Mouse (Mus musculus): Measurements from ENCODE around the gene Ugt1a8. TPM values are rescaled to one million over a fixed set of nuclear protein-coding genes. Genes with fewer than 3 reads are reported as not detected.

Gene Ugt1a8
- polyA plus RNA-seq, 1 experiment: not detected

GRCm38 (mm10) chr1:88217144-88217543, 129.5 kb downstream of the Ugt1a8 start:
- Histone ChIP-seq H3ac (ENCODE audit: control insufficient read depth, insufficient read length, low read depth) (no peak overlapping the region), H3K4me3 (ENCODE audit: insufficient read depth, poor library complexity, severe bottlenecking) (no peak overlapping the region), H3K27me3 (ENCODE audit: control insufficient read depth, insufficient read depth, insufficient read length) (peaks cover 3% of the 10 kb centered on the region), H3K36me3 (ENCODE audit: control insufficient read depth, insufficient read depth) (no peaks in the 10 kb centered on the region), H3K79me3 (ENCODE audit: low read depth) (no peaks in the 10 kb centered on the region), H3K79me2 (ENCODE audit: control insufficient read depth, insufficient read depth) (no peaks in the 10 kb centered on the region)
- TF ChIP-seq MYOG (IDR thresholded peaks at IDR 0.05; ENCODE audit: control insufficient read depth, extremely low read depth, insufficient read length) (no peak), MAX (IDR thresholded peaks at IDR 0.05) (no peak), MYOD1 (IDR thresholded peaks at IDR 0.05; ENCODE audit: control insufficient read depth, insufficient read length, low read depth) (no peak), CTCF (IDR thresholded peaks at IDR 0.05; ENCODE audit: control insufficient read depth, insufficient read depth, insufficient read length) (no peak), CEBPB (IDR thresholded peaks at IDR 0.05; ENCODE audit: low read depth) (no peak), USF1 (IDR thresholded peaks at IDR 0.05; ENCODE audit: low read depth) (no peak)

- Histone ChIP-seq H3K79me2 (ENCODE audit: control insufficient read depth, insufficient read depth) (no peaks in the 10 kb centered on the region), H3K27me3 (ENCODE audit: control insufficient read depth, insufficient read depth, insufficient read length) (peaks cover 3% of the 10 kb centered on the region), H3K36me3 (ENCODE audit: control insufficient read depth, insufficient read depth) (no peaks in the 10 kb centered on the region), H3K79me3 (ENCODE audit: low read depth) (no peaks in the 10 kb centered on the region), H3K4me3 (ENCODE audit: insufficient read depth, poor library complexity, severe bottlenecking) (no peak overlapping the region), H3ac (ENCODE audit: control insufficient read depth, insufficient read length, low read depth) (no peak overlapping the region)
- TF ChIP-seq MYOD1 (IDR thresholded peaks at IDR 0.05; ENCODE audit: control insufficient read depth, insufficient read length, low read depth): no peak
- TF ChIP-seq MYOG (IDR thresholded peaks at IDR 0.05; ENCODE audit: control insufficient read depth, extremely low read depth, insufficient read length): no peak
- TF ChIP-seq USF1 (IDR thresholded peaks at IDR 0.05; ENCODE audit: low read depth): no peak
- no peak for TF ChIP-seq FOSL1 (IDR thresholded peaks at IDR 0.05; ENCODE audit: insufficient read depth, low read length, poor library complexity, severe bottlenecking)
- no peak for TF ChIP-seq CEBPB (IDR thresholded peaks at IDR 0.05; ENCODE audit: low read depth)
- no peak for TF ChIP-seq CTCF (IDR thresholded peaks at IDR 0.05; ENCODE audit: control insufficient read depth, insufficient read depth, insufficient read length)
- no peak for TF ChIP-seq MAX (IDR thresholded peaks at IDR 0.05)
These were observed 130.0 kb downstream of the Ugt1a8 start for GRCm38 (mm10) chr1:88217576-88217975.

- Histone ChIP-seq H3K79me3 (ENCODE audit: low read depth) (no peaks in the 10 kb centered on the region), H3K36me3 (ENCODE audit: control insufficient read depth, insufficient read depth) (no peaks in the 10 kb centered on the region), H3ac (ENCODE audit: control insufficient read depth, insufficient read length, low read depth) (no peak overlapping the region), H3K79me2 (ENCODE audit: control insufficient read depth, insufficient read depth) (no peaks in the 10 kb centered on the region), H3K4me3 (ENCODE audit: insufficient read depth, poor library complexity, severe bottlenecking) (no peak overlapping the region), H3K27me3 (ENCODE audit: control insufficient read depth, insufficient read depth, insufficient read length) (peaks cover 3% of the 10 kb centered on the region)
- TF ChIP-seq FOSL1 (IDR thresholded peaks at IDR 0.05; ENCODE audit: insufficient read depth, low read length, poor library complexity, severe bottlenecking) (no peak), MAX (IDR thresholded peaks at IDR 0.05) (no peak), MYOG (IDR thresholded peaks at IDR 0.05; ENCODE audit: control insufficient read depth, extremely low read depth, insufficient read length) (no peak), CEBPB (IDR thresholded peaks at IDR 0.05; ENCODE audit: low read depth) (no peak), CTCF (IDR thresholded peaks at IDR 0.05; ENCODE audit: control insufficient read depth, insufficient read depth, insufficient read length) (no peak), MYOD1 (IDR thresholded peaks at IDR 0.05; ENCODE audit: control insufficient read depth, insufficient read length, low read depth) (no peak), USF1 (IDR thresholded peaks at IDR 0.05; ENCODE audit: low read depth) (no peak)
These were observed 130.4 kb downstream of the Ugt1a8 start for GRCm38 (mm10) chr1:88218051-88218450.

GRCm38 (mm10) chr1:88218591-88218990, 131.0 kb downstream of the Ugt1a8 start:
- Histone ChIP-seq H3K79me3 (ENCODE audit: low read depth) (no peaks in the 10 kb centered on the region), H3K4me3 (ENCODE audit: insufficient read depth, poor library complexity, severe bottlenecking) (no peak overlapping the region), H3K36me3 (ENCODE audit: control insufficient read depth, insufficient read depth) (no peaks in the 10 kb centered on the region), H3K79me2 (ENCODE audit: control insufficient read depth, insufficient read depth) (no peaks in the 10 kb centered on the region), H3ac (ENCODE audit: control insufficient read depth, insufficient read length, low read depth) (no peak overlapping the region), H3K27me3 (ENCODE audit: control insufficient read depth, insufficient read depth, insufficient read length) (peaks cover 3% of the 10 kb centered on the region)
- no peak for TF ChIP-seq USF1 (IDR thresholded peaks at IDR 0.05; ENCODE audit: low read depth)
- no peak for TF ChIP-seq MYOD1 (IDR thresholded peaks at IDR 0.05; ENCODE audit: control insufficient read depth, insufficient read length, low read depth)
- TF ChIP-seq CEBPB (IDR thresholded peaks at IDR 0.05; ENCODE audit: low read depth): no peak
- TF ChIP-seq CTCF (IDR thresholded peaks at IDR 0.05; ENCODE audit: control insufficient read depth, insufficient read depth, insufficient read length): no peak
- TF ChIP-seq FOSL1 (IDR thresholded peaks at IDR 0.05; ENCODE audit: insufficient read depth, low read length, poor library complexity, severe bottlenecking): no peak
- TF ChIP-seq MYOG (IDR thresholded peaks at IDR 0.05; ENCODE audit: control insufficient read depth, extremely low read depth, insufficient read length): no peak
- TF ChIP-seq MAX (IDR thresholded peaks at IDR 0.05): no peak

- H3ac ChIP-seq (ENCODE audit: control insufficient read depth, insufficient read length, low read depth): no peak overlapping the region
- H3K36me3 ChIP-seq (ENCODE audit: control insufficient read depth, insufficient read depth): no peaks in the 10 kb centered on the region
- no peak for TF ChIP-seq MAX (IDR thresholded peaks at IDR 0.05)
- no peak for TF ChIP-seq FOSL1 (IDR thresholded peaks at IDR 0.05; ENCODE audit: insufficient read depth, low read length, poor library complexity, severe bottlenecking)
- no peak for TF ChIP-seq CTCF (IDR thresholded peaks at IDR 0.05; ENCODE audit: control insufficient read depth, insufficient read depth, insufficient read length)
- TF ChIP-seq MYOD1 (IDR thresholded peaks at IDR 0.05; ENCODE audit: control insufficient read depth, insufficient read length, low read depth): no peak
- H3K79me2 ChIP-seq (ENCODE audit: control insufficient read depth, insufficient read depth): no peaks in the 10 kb centered on the region
- no peaks in the 10 kb centered on the region for H3K79me3 ChIP-seq (ENCODE audit: low read depth)
- H3K4me3 ChIP-seq (ENCODE audit: insufficient read depth, poor library complexity, severe bottlenecking): no peak overlapping the region
- no peaks in the 10 kb centered on the region for H3K27me3 ChIP-seq (ENCODE audit: control insufficient read depth, insufficient read depth, insufficient read length)
These were observed 131.4 kb downstream of the Ugt1a8 start for GRCm38 (mm10) chr1:88219054-88219453.

GRCm38 (mm10) chr1:88220336-88220735, 132.7 kb downstream of the Ugt1a8 start:
- Histone ChIP-seq H3K27me3 (ENCODE audit: control insufficient read depth, insufficient read depth, insufficient read length) (no peaks in the 10 kb centered on the region), H3K36me3 (ENCODE audit: control insufficient read depth, insufficient read depth) (no peaks in the 10 kb centered on the region), H3K79me2 (ENCODE audit: control insufficient read depth, insufficient read depth) (no peaks in the 10 kb centered on the region), H3K79me3 (ENCODE audit: low read depth) (no peaks in the 10 kb centered on the region), H3K4me3 (ENCODE audit: insufficient read depth, poor library complexity, severe bottlenecking) (no peak overlapping the region), H3ac (ENCODE audit: control insufficient read depth, insufficient read length, low read depth) (no peak overlapping the region)
- TF ChIP-seq FOSL1 (IDR thresholded peaks at IDR 0.05; ENCODE audit: insufficient read depth, low read length, poor library complexity, severe bottlenecking): no peak
- TF ChIP-seq MYOG (IDR thresholded peaks at IDR 0.05; ENCODE audit: control insufficient read depth, extremely low read depth, insufficient read length): no peak

Data from C2C12 (cell line).